11 mouse cellular contexts compared by ENCODE assay signal in genomic region chr8:89308532-89308931, GRCm38 (mm10).
DNase-seq lines count a peak whose midpoint lies in the region; ATAC-seq lines count a peak whose summit lies in the region.
"Had no signal": no experiment of that assay in that cellular context is flagged by ENCODE, and none has a peak within 500 bp of the region (broad histone marks: within the 10 kb centered on the region; RNA-seq: fewer than 3 reads in every experiment).

No protein-coding gene starts in this region.

- no peak for ATAC-seq in midbrain, embryonic 15.5 days (replicated peaks)
- no peak for ATAC-seq in hindbrain, embryonic 11.5 days (ENCODE audit: low FRiP score)
- ATAC-seq in neural tube, embryonic 13.5 days (ENCODE audit: low read depth), result peak; percentile 48; the same call in 1 of the 2 replicates

- 21% methylated on average over 8 of the region's 8 CpGs for WGBS in midbrain, embryonic 10.5 days
- 16% methylated on average over 8 of the region's 8 CpGs for WGBS in midbrain, embryonic 15.5 days
- 18% methylated on average over 8 of the region's 8 CpGs for WGBS in hindbrain, embryonic 11.5 days
- WGBS in neural tube, embryonic 13.5 days, result 19% methylated on average over 8 of the region's 8 CpGs

- H3K4me1 ChIP-seq in midbrain, embryonic 10.5 days, result peaks cover 56% of the 10 kb centered on the region
- H3K4me1 ChIP-seq in midbrain, embryonic 15.5 days, result peaks cover 13% of the 10 kb centered on the region; the same call in 1 of the 2 replicates
- 0 out of 2 replicates have a peak, but pooled peaks cover 5% of the 10 kb centered on the region for H3K4me1 ChIP-seq in hindbrain, embryonic 11.5 days (replicated peaks; ENCODE audit: control insufficient read depth, insufficient read depth, low read length)
- H3K4me1 ChIP-seq in neural tube, embryonic 13.5 days (replicated peaks), result peaks cover 38% of the 10 kb centered on the region

- no peaks in the 10 kb centered on the region for H3K27me3 ChIP-seq in midbrain, embryonic 10.5 days (ENCODE audit: low read depth, poor library complexity, severe bottlenecking)
- no peaks in the 10 kb centered on the region for H3K27me3 ChIP-seq in midbrain, embryonic 15.5 days (replicated peaks)
- H3K27me3 ChIP-seq in hindbrain, embryonic 11.5 days (ENCODE audit: control insufficient read depth, insufficient read depth, low read length), result no peaks in the 10 kb centered on the region
- no peaks in the 10 kb centered on the region for H3K27me3 ChIP-seq in neural tube, embryonic 13.5 days

- peak overlapping the region; percentile 77 for H3K27ac ChIP-seq in midbrain, embryonic 10.5 days (replicated peaks)
- H3K27ac ChIP-seq in midbrain, embryonic 15.5 days, result no peak overlapping the region
- H3K27ac ChIP-seq in hindbrain, embryonic 11.5 days (ENCODE audit: low read depth, low read length), result peak overlapping the region; percentile 12; the same call in 1 of the 2 replicates
- H3K27ac ChIP-seq in neural tube, embryonic 13.5 days (replicated peaks), result peak overlapping the region; percentile 74
- H3K27ac ChIP-seq: left cerebral cortex, adult 2 months had no signal

- intact Hi-C loops in heart, postnatal 14 days (cut with DNase I), result no loop called here

- no peak overlapping the region for H3K4me2 ChIP-seq in midbrain, embryonic 15.5 days
- H3K4me2 ChIP-seq in hindbrain, embryonic 11.5 days (replicated peaks; ENCODE audit: low read depth, low read length), result no peak overlapping the region
- peak overlapping the region; percentile 32; the same call in 1 of the 2 replicates for H3K4me2 ChIP-seq in neural tube, embryonic 13.5 days

- no peaks in the 10 kb centered on the region for H3K36me3 ChIP-seq in midbrain, embryonic 10.5 days
- H3K36me3 ChIP-seq in midbrain, embryonic 15.5 days (replicated peaks), result no peaks in the 10 kb centered on the region
- no peaks in the 10 kb centered on the region for H3K36me3 ChIP-seq in hindbrain, embryonic 11.5 days (ENCODE audit: control insufficient read depth, insufficient read depth, low read length)
- H3K36me3 ChIP-seq in neural tube, embryonic 13.5 days, result no peaks in the 10 kb centered on the region

- no peak overlapping the region for H3K9ac ChIP-seq in midbrain, embryonic 15.5 days
- no peak overlapping the region for H3K9ac ChIP-seq in hindbrain, embryonic 11.5 days (ENCODE audit: low read depth, low read length)
- H3K9ac ChIP-seq in neural tube, embryonic 13.5 days, result no peak overlapping the region

- no peak overlapping the region for H3K4me3 ChIP-seq in midbrain, embryonic 10.5 days
- no peak overlapping the region for H3K4me3 ChIP-seq in midbrain, embryonic 15.5 days
- no peak overlapping the region for H3K4me3 ChIP-seq in hindbrain, embryonic 11.5 days (ENCODE audit: low read depth, low read length)
- H3K4me3 ChIP-seq in neural tube, embryonic 13.5 days, result no peak overlapping the region
- H3K4me3 ChIP-seq: erythroblast, embryonic 14.5 days; left cerebral cortex, adult 2 months had no signal

- peak; percentile 71 to 75 for DNase-seq in cerebellum, postnatal 10 days
- DNase-seq in cerebellum, postnatal 25 days, result no peak
- DNase-seq in midbrain, embryonic 10.5 days (ENCODE audit: low spot score), result no peak
- no peak for DNase-seq in hindbrain, embryonic 11.5 days (ENCODE audit: low spot score)
- DNase-seq in T-cell, adult 2 months (ENCODE audit: low spot score), result no peak
- DNase-seq in heart, postnatal 14 days, result no peak
- DNase-seq: gastrocnemius, postnatal 14 days had no signal

- H3K9me3 ChIP-seq in midbrain, embryonic 10.5 days (replicated peaks), result no peaks in the 10 kb centered on the region
- no peaks in the 10 kb centered on the region for H3K9me3 ChIP-seq in midbrain, embryonic 15.5 days
- H3K9me3 ChIP-seq in hindbrain, embryonic 11.5 days (ENCODE audit: control insufficient read depth, low read length), result no peaks in the 10 kb centered on the region
- no peaks in the 10 kb centered on the region for H3K9me3 ChIP-seq in neural tube, embryonic 13.5 days

Comparison
In these comparisons a context has a peak if more than half of its experiments do, and no peak if none do; other contexts are left out.
1. DNase-seq: peak in cerebellum, postnatal 10 days (2 of 2); none in cerebellum, postnatal 25 days (0 of 2), midbrain, embryonic 10.5 days (single experiment), hindbrain, embryonic 11.5 days (single experiment), T-cell, adult 2 months (single experiment) and heart, postnatal 14 days (0 of 2).